Mouse (Mus musculus): ENCODE measurements at regions not wholly inside any gene's neighbourhood (a gene's known extent, or its start where the extent isn't known, plus 50 kb on each side); places are given as distances from the start of the nearest gene placed in this dataset.

DNA sequence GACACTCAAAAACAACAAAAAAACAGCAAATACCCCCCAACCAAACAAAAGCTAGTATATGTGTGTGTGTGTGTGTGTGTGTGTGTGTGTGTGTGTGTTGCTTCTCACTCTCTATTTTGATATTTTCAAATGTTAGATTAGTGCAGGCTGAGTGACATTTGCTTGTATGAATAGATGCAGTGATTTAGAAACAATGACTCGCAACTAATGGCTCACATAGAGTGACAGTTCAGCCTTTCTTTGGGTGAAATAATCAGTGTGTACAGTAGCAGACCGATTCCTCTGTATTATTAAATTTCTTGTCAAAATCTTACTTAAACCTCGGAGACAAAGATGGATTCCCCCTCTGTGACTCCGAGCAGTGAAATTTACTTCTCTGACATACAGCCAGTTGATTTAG lies 297.1 kb upstream of the Pdzrn3 start:
- TF ChIP-seq CTCF (IDR thresholded peaks at IDR 0.05; ENCODE audit: borderline replicate concordance, extremely low read depth, insufficient read depth, insufficient read length) = no peak
- no peak for TF ChIP-seq POLR2A (IDR thresholded peaks at IDR 0.05; ENCODE audit: borderline replicate concordance, extremely low read depth, insufficient read depth, insufficient read length, poor library complexity, severe bottlenecking)
